Mouse (Mus musculus) heart, embryonic 12.5 days (tissue): ENCODE data around the gene Rfx4. TPM values are rescaled to one million over a fixed set of nuclear protein-coding genes. Genes with fewer than 3 reads are reported as not detected.

Experiments
- ATAC-seq: fragments of 200-750 bp; cut with Nextera tagmentation; 2 replicates; pipeline ENCODE4 v1.8.0; 2017; ENCODE audit warnings: moderate TSS enrichment, moderate library complexity; ENCODE audit not compliant: insufficient number of reproducible peaks, low FRiP score
- H3K27ac ChIP-seq: fragments of 300-500 bp; sonication (generic); 2 replicates; pipeline ENCODE4 v1.5.1; 2016; ENCODE audit warnings: mild to moderate bottlenecking, moderate library complexity; ENCODE audit not compliant: poor library complexity, severe bottlenecking
- H3K27me3 ChIP-seq: fragments of 300-500 bp; sonication (generic); replicated peaks from 2 replicates; pipeline ENCODE4 v1.6.1; 2016; ENCODE audit warnings: mild to moderate bottlenecking, moderate library complexity
- H3K36me3 ChIP-seq: fragments of 300-500 bp; sonication (generic); 2 replicates; pipeline ENCODE4 v1.6.1; 2016; ENCODE audit warnings: mild to moderate bottlenecking, moderate library complexity
- H3K4me1 ChIP-seq: fragments of 300-500 bp; sonication (generic); replicated peaks from 2 replicates; pipeline ENCODE4 v1.6.1; 2016; ENCODE audit warnings: mild to moderate bottlenecking
- H3K4me2 ChIP-seq: fragments of 300-500 bp; sonication (generic); 2 replicates; pipeline ENCODE4 v1.6.1; 2016; ENCODE audit warnings: mild to moderate bottlenecking, moderate library complexity
- H3K4me3 ChIP-seq: fragments of 300-500 bp; sonication (generic); 2 replicates; pipeline ENCODE4 v1.5.1; 2016; ENCODE audit warnings: mild to moderate bottlenecking
- H3K9ac ChIP-seq: fragments of 300-500 bp; sonication (generic); 2 replicates; pipeline ENCODE4 v1.6.1; 2016; ENCODE audit warnings: mild to moderate bottlenecking, moderate library complexity
- H3K9me3 ChIP-seq: fragments of 300-500 bp; sonication (generic); replicated peaks from 2 replicates; pipeline ENCODE4 v1.6.1; 2016; ENCODE audit warnings: mild to moderate bottlenecking, moderate library complexity
- WGBS: fragments of 180-500 bp; shearing (Covaris S2); methylation state at CpG from one replicate; pipeline ENCODE4 v1.1.7; 2016; 5-methylcytosine and 5-hydroxymethylcytosine counted together
- polyA plus RNA-seq: library from polyadenylated mRNA; unstranded; fragments of >200 nt; fragmentation: Nextera tagmentation; extraction: Ambion mirVana; gene quantifications from 2 replicates; pipeline ENCODE4 v1.2.1, GENCODE M21; 2016

Rfx4 gene
- polyA plus RNA-seq, 1 experiment from 2014 or later, result 0.19 TPM

GRCm38 (mm10) chr10:84716581-84716980 is 39.3 kb upstream of the Rfx4 start:
- H3K4me1 ChIP-seq, result peaks cover 20% of the 10 kb centered on the region
- H3K9ac ChIP-seq, result no peak overlapping the region
- ATAC-seq, result no peak
- no peaks in the 10 kb centered on the region for H3K27me3 ChIP-seq
- peaks cover 56% of the 10 kb centered on the region for H3K36me3 ChIP-seq
- 96% methylated on average over 7 of the region's 7 CpGs for WGBS
- no peak overlapping the region for H3K27ac ChIP-seq
- no peaks in the 10 kb centered on the region for H3K9me3 ChIP-seq
- no peak overlapping the region for H3K4me2 ChIP-seq
- H3K4me3 ChIP-seq, result no peak overlapping the region

GRCm38 (mm10) chr10:84722711-84723110 is 33.2 kb upstream of the Rfx4 start:
- WGBS, result 91% methylated on average over 12 of the region's 12 CpGs
- Histone ChIP-seq H3K4me3 (no peak overlapping the region), H3K9me3 (no peaks in the 10 kb centered on the region), H3K9ac (no peak overlapping the region), H3K27me3 (no peaks in the 10 kb centered on the region), H3K27ac (no peak overlapping the region), H3K36me3 (peaks cover 69% of the 10 kb centered on the region), H3K4me1 (no peaks in the 10 kb centered on the region), H3K4me2 (no peak overlapping the region)
- ATAC-seq, result no peak

- H3K9ac ChIP-seq, result no peak overlapping the region
- H3K4me3 ChIP-seq, result no peak overlapping the region
- H3K9me3 ChIP-seq, result 0 out of 2 replicates have a peak, but pooled peaks cover 4% of the 10 kb centered on the region
- peaks cover 40% of the 10 kb centered on the region for H3K36me3 ChIP-seq
- no peaks in the 10 kb centered on the region for H3K4me1 ChIP-seq
- 89% methylated on average over 12 of the region's 12 CpGs for WGBS
- H3K27me3 ChIP-seq, result no peaks in the 10 kb centered on the region
- no peak for ATAC-seq
- no peak overlapping the region for H3K27ac ChIP-seq
- H3K4me2 ChIP-seq, result no peak overlapping the region
These were observed 28.9 kb upstream of the Rfx4 start for GRCm38 (mm10) chr10:84727005-84727404.

- Histone ChIP-seq H3K27me3 (no peaks in the 10 kb centered on the region), H3K27ac (no peak overlapping the region), H3K9ac (no peak overlapping the region), H3K9me3 (0 out of 2 replicates have a peak, but pooled peaks cover 4% of the 10 kb centered on the region), H3K4me2 (no peak overlapping the region), H3K36me3 (peaks cover 32% of the 10 kb centered on the region), H3K4me3 (no peak overlapping the region), H3K4me1 (no peaks in the 10 kb centered on the region)
- ATAC-seq, result no peak
- WGBS, result 77% methylated on average over 4 of the region's 4 CpGs
These were observed 28.1 kb upstream of the Rfx4 start for GRCm38 (mm10) chr10:84727760-84728159.

GRCm38 (mm10) chr10:84730078-84730477 is 25.8 kb upstream of the Rfx4 start:
- Histone ChIP-seq H3K9ac (no peak overlapping the region), H3K27me3 (no peaks in the 10 kb centered on the region), H3K9me3 (0 out of 2 replicates have a peak, but pooled peaks cover 4% of the 10 kb centered on the region), H3K4me1 (peaks cover 5% of the 10 kb centered on the region), H3K4me2 (no peak overlapping the region), H3K4me3 (no peak overlapping the region), H3K27ac (no peak overlapping the region), H3K36me3 (peaks cover 22% of the 10 kb centered on the region)
- no peak for ATAC-seq
- 79% methylated on average over 3 of the region's 3 CpGs for WGBS

GRCm38 (mm10) chr10:84730956-84731355 is 24.9 kb upstream of the Rfx4 start:
- H3K4me2 ChIP-seq, result no peak overlapping the region
- WGBS, result 86% methylated on average over 9 of the region's 9 CpGs
- no peak for ATAC-seq
- no peak overlapping the region for H3K9ac ChIP-seq
- H3K27me3 ChIP-seq, result no peaks in the 10 kb centered on the region
- H3K4me1 ChIP-seq, result peaks cover 5% of the 10 kb centered on the region
- 0 out of 2 replicates have a peak, but pooled peaks cover 4% of the 10 kb centered on the region for H3K9me3 ChIP-seq
- H3K36me3 ChIP-seq, result peaks cover 16% of the 10 kb centered on the region
- no peak overlapping the region for H3K27ac ChIP-seq
- H3K4me3 ChIP-seq, result no peak overlapping the region

GRCm38 (mm10) chr10:84733511-84733910 is 22.4 kb upstream of the Rfx4 start:
- WGBS, result 53% methylated on average over 6 of the region's 6 CpGs
- H3K36me3 ChIP-seq, result 0 out of 2 replicates have a peak, but pooled peaks cover 2% of the 10 kb centered on the region
- no peak for ATAC-seq
- H3K9ac ChIP-seq, result no peak overlapping the region
- no peak overlapping the region for H3K27ac ChIP-seq
- 0 out of 2 replicates have a peak, but pooled peaks cover 4% of the 10 kb centered on the region for H3K9me3 ChIP-seq
- no peak overlapping the region for H3K4me3 ChIP-seq
- H3K4me2 ChIP-seq, result no peak overlapping the region
- no peaks in the 10 kb centered on the region for H3K27me3 ChIP-seq
- H3K4me1 ChIP-seq, result peaks cover 5% of the 10 kb centered on the region

- ATAC-seq, result no peak
- H3K9me3 ChIP-seq, result no peaks in the 10 kb centered on the region
- WGBS, result 1% methylated on average over 60 of the region's 66 CpGs
- H3K27ac ChIP-seq, result no peak overlapping the region
- peak overlapping the region; percentile 77 for H3K4me2 ChIP-seq
- no peaks in the 10 kb centered on the region for H3K36me3 ChIP-seq
- H3K9ac ChIP-seq, result 0 out of 2 replicates have a peak overlapping the region, but pooled peaks have one; percentile 19
- peaks cover 91% of the 10 kb centered on the region for H3K27me3 ChIP-seq
- H3K4me1 ChIP-seq, result peaks cover 40% of the 10 kb centered on the region
- H3K4me3 ChIP-seq, result peak overlapping the region; percentile 49
These were observed 744 bp upstream of the Rfx4 start for GRCm38 (mm10) chr10:84754851-84755785.

- H3K4me1 ChIP-seq, result peaks cover 47% of the 10 kb centered on the region
- no peaks in the 10 kb centered on the region for H3K9me3 ChIP-seq
- H3K4me3 ChIP-seq, result peak overlapping the region; percentile 41
- no peak overlapping the region for H3K27ac ChIP-seq
- peaks cover 95% of the 10 kb centered on the region for H3K27me3 ChIP-seq
- H3K4me2 ChIP-seq, result peak overlapping the region; percentile 77
- no peak overlapping the region for H3K9ac ChIP-seq
- WGBS, result 1% methylated on average over 42 of the region's 42 CpGs
- no peaks in the 10 kb centered on the region for H3K36me3 ChIP-seq
- ATAC-seq, result no peak
These were observed 703 bp downstream of the Rfx4 start for GRCm38 (mm10) chr10:84756435-84757095.

GRCm38 (mm10) chr10:84757426-84758199 is 1.8 kb downstream of the Rfx4 start:
- peaks cover 47% of the 10 kb centered on the region for H3K4me1 ChIP-seq
- no peaks in the 10 kb centered on the region for H3K36me3 ChIP-seq
- no peaks in the 10 kb centered on the region for H3K9me3 ChIP-seq
- H3K4me3 ChIP-seq, result no peak overlapping the region
- H3K9ac ChIP-seq, result no peak overlapping the region
- no peak overlapping the region for H3K27ac ChIP-seq
- no peak for ATAC-seq
- H3K27me3 ChIP-seq, result peaks cover 96% of the 10 kb centered on the region
- H3K4me2 ChIP-seq, result no peak overlapping the region
- WGBS, result 7% methylated on average over 22 of the region's 22 CpGs

- peaks cover 96% of the 10 kb centered on the region for H3K27me3 ChIP-seq
- no peak overlapping the region for H3K4me2 ChIP-seq
- ATAC-seq, result no peak
- H3K36me3 ChIP-seq, result no peaks in the 10 kb centered on the region
- no peak overlapping the region for H3K4me3 ChIP-seq
- H3K9me3 ChIP-seq, result no peaks in the 10 kb centered on the region
- 5% methylated on average over 5 of the region's 5 CpGs for WGBS
- H3K9ac ChIP-seq, result no peak overlapping the region
- H3K4me1 ChIP-seq, result peaks cover 47% of the 10 kb centered on the region
- no peak overlapping the region for H3K27ac ChIP-seq
These were observed 2.3 kb downstream of the Rfx4 start for GRCm38 (mm10) chr10:84758200-84758468.
